Mouse (Mus musculus) common myeloid progenitor, adult 5-6 weeks (primary cell): Measurements from ENCODE around the gene Pla2g2c. TPM values are rescaled to one million over a fixed set of nuclear protein-coding genes. Genes with fewer than 3 reads are reported as not detected.

Source experiments
- ATAC-seq: replicated peaks from 2 replicates; pipeline ENCODE4 v1.8.0; 2016; ENCODE audit warnings: low read depth, mild to moderate bottlenecking, moderate TSS enrichment, inconsistent platforms; ENCODE audit not compliant: poor library complexity, severe bottlenecking
- total RNA-seq: library from RNA; stranded (forward); fragments of 200-1000, 187-1606 nt; gene quantifications from 2 replicates; pipeline ENCODE4 v1.2.3, GENCODE M21; 2017

Gene Pla2g2c
- total RNA-seq, 1 experiment from 2014 or later: not detected

- ATAC-seq: no peak
Observed at GRCm38 (mm10) chr4:138792599-138792998, 68.0 kb downstream of the Pla2g2c start.

GRCm38 (mm10) chr4:138793276-138793675 lies 68.7 kb downstream of the Pla2g2c start:
- ATAC-seq: no peak

- ATAC-seq: no peak
Observed at GRCm38 (mm10) chr4:138794344-138794743, 69.8 kb downstream of the Pla2g2c start.

Other genes with a start within 250 kb of the Pla2g2c start
- gene Vwa5b1, start 88.9 kb upstream of the Pla2g2c start, total RNA-seq: not detected in 2 replicates
- gene Ubxn10, start 12.4 kb downstream of the Pla2g2c start, total RNA-seq: not detected in 2 replicates
- gene Pla2g2f, start 32.8 kb downstream of the Pla2g2c start, total RNA-seq: not detected in 2 replicates
- gene Pla2g2d, start 50.9 kb downstream of the Pla2g2c start, total RNA-seq: not detected in 2 replicates
- not detected in 2 replicates for gene Pla2g5, start 138.7 kb downstream of the Pla2g2c start, total RNA-seq
- gene Gm13030, start 149.2 kb downstream of the Pla2g2c start, total RNA-seq: not detected in 2 replicates
- gene Pla2g2e, start 153.2 kb downstream of the Pla2g2c start, total RNA-seq: not detected in 2 replicates
- 1.4 and 5.6 TPM in 2 replicates for gene Otud3, start 189.2 kb downstream of the Pla2g2c start, total RNA-seq
- not detected in 2 replicates for gene Rnf186, start 242.3 kb downstream of the Pla2g2c start, total RNA-seq
- gene Tmco4, start 248.1 kb downstream of the Pla2g2c start, total RNA-seq: 16.4 and 28.0 TPM in 2 replicates